Mouse (Mus musculus): Measurements from ENCODE around the gene Atpif1.
A peak's percentile ranks its signal among the peaks of the same experiment; 100 is the strongest.
"Not testable (repeated sequence)": the region's sequence is repeated elsewhere in the genome, so short reads cannot be mapped to it uniquely, and the experiment has no call there.

Gene Atpif1

DNA sequence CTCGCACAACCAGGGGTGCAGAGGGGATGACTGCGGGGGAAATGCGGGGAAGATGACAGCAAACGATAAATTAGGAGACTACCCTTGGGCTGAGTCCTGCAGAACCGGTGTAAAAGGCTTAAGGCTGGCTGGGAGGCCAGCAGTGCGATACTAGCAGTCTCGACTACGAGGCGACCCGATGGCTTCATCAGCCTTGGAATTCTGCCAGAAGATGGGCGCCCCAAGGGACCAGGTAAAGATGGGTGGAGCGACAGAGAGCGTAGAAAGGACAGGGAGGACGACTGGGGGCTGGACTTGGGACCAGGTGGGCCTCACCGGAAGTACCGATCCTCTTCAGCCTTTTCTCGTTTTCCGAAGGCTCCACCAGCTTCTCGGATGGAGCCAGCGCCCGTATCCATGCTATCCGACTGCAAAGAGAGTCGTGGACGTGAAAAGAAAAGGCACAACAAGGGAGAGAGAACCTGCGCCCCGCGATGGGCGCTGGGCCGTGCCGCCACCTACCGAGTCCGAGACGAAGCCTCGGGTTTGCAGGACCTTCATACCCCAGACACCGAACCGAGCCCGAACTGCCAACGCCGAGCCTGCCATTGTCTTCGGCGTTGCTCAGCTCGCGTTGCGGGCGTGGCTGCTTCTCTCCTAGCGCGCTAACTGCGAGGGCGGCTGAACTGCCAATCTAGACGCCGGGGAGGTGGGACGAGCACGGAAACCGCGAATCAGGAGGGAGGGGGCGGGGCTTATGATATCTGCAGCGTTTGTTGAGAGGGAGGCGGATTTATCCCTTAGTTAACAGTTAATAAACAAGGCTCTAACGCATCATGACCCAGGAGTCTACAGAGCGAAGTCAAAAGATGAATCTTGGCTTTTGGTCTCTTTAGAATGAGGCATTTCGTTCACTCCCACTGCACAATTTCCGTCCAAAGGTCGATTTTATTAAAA is at the start of gene Atpif1:
Gene Atpif1 (minus strand): TSS at position 679 of the 936 bp plus-strand sequence.
- DNase-seq (ENCODE audit: low spot score in 2 of 2) = peak; percentile 91 to 95

DNA sequence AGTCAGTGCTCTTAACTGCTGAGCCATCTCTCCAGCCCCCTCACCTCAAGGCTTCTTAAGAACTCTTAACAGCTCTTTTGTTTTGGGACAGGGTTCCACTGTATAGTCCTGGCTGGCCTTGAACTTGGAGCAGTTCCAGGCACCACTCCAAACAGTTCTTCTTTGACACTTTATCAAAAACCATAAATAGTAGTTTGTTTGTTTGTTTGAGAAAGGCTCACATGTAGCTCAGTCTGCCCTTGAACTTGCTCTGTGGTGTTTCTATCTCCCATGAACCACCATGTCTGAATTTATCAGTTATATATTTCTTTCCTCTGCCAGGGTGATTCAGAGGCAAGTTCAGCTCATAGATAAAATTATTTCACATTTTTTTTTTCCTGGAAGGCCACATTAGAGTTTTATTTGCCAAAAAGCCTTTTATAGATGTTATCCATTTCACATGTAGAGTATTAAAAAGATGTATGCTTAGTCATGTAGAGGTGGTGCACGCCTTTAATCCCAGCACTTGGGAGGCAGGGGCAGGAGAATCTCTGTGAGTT is 41.4 kb upstream of the Atpif1 start:
- no peak for DNase-seq (ENCODE audit: low spot score in 2 of 2)

DNA sequence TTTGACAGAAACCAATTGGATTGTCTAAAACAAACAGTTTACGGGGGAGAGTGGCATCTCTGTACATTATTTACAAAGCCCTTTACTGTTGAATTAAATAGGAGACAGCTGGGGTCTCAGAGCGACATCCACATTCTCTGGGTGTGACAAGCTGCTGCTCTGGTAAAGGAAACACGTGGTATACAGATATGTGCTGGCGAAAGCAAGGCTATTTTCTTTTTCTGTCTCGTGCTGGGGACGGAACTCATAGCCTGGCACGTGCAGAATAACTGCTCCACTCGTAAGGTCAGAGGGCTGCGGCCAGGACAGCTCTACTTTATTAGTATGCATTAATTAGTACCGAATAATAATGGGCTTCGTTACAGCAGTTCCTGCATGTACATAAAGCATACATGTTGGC is 39.9 kb upstream of the Atpif1 start:
- no peak for DNase-seq (ENCODE audit: low spot score in 2 of 2)

- DNase-seq (ENCODE audit: low spot score in 2 of 2) = no peak
These were observed 37.7 kb upstream of the Atpif1 start for GRCm38 (mm10) chr4:132571190-132571589.

GRCm38 (mm10) chr4:132569115-132569514 is 35.7 kb upstream of the Atpif1 start:
- DNase-seq (ENCODE audit: low spot score in 2 of 2) = no peak

GRCm38 (mm10) chr4:132567361-132567779 is 33.9 kb upstream of the Atpif1 start:
- DNase-seq (ENCODE audit: low spot score in 2 of 2) = no peak

DNA sequence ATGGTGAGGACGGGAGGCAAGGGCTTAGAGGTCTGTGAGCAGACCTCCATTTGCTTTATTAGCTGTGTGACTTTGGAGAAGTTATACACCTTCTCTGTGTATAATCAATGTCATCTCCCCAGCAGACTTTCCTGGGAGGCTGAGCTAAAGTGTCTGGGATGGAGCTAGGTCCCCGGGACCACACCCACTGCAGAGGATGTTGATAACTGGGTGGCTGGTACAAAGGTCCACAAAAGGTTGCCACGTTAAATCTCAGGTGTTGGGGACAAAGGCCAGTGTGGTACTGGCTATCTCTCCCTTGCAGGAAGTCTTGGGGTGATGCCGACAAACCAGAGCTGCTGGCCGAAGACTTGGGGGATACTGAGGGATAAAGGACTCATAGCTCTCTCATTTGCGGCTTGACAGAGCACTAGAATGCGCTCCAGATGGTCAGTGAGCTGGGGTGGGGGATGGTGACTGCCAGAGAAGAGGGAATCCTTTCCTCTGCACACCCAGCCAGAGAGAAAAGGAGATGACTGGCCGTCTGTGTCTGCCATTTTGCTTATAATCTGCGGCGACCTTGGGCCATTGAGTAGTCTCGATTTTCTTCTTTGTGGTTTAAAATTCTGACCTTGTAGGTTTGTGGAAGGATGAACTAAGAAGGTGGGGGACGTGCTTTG is 31.8 kb upstream of the Atpif1 start:
- no peak for DNase-seq (ENCODE audit: low spot score in 2 of 2)

GRCm38 (mm10) chr4:132563965-132564364 is 30.5 kb upstream of the Atpif1 start, which contains the start of gene Ptafr:
Gene Ptafr (plus strand): TSS chr4:132564067.
- DNase-seq (ENCODE audit: low spot score in 2 of 2) = peak; percentile 64 to 79

GRCm38 (mm10) chr4:132563261-132563660 is 29.8 kb upstream of the Atpif1 start:
- no peak for DNase-seq (ENCODE audit: low spot score in 2 of 2)

DNA sequence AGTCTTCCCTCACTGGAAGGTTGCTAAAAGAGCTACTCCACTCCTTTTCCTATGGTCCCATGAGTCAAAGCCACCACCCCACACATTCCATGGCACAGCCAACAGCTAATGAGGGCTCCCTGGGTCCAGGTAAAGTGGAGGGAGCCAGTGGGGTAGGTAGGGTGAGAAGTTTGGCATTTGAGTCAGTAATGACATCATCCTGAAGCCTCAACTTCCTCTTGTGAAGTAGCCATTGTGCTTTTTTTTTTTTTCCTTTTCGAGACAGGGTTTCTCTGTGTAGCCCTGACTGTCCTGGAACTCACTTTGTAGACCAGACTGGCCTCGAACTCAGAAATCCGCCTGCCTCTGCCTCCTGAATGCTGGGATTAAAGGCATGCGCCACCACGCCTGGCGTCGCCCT is 22.1 kb upstream of the Atpif1 start:
- not testable (repeated sequence) for DNase-seq (ENCODE audit: low spot score in 2 of 2)

DNA sequence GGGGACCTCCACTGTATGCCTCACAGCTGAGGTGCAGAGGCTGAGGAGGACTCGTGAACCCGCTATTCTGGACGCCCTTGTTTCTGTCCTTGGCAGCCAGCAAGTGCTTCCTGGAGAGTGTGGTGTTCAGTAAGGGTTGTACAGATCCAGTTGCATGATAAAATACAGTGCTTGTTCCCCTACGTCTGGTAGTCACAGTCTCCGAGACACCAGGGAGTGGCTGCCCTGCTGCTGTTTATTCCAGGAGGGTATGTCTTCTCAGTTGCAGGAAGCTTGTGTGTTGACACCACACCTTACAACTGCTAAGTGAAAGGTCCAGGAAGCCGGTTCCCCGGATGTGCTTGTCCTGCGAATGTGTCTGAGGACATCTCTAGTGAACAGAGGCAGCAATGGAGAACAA is 21.2 kb upstream of the Atpif1 start:
- no peak for DNase-seq (ENCODE audit: low spot score in 2 of 2)

DNA sequence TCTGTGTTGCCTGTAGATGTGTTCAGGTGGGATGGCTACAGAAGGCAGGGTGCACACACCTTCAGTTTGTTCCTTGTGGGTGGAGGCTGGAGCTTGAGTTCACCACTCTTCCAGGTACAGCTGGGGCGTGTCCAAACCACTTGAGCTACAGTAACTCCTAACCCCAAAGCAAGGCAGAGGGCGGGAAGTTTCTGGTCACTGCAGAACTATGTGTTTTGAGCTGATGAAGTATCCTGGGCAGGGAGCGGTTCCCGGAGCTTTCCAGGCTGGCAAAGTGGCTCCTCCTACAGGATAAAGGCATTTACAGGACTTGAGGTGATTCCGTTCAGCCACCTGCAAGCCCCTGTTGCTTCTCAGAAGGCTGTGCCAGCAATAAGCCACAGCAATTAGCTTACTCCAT is 20.8 kb upstream of the Atpif1 start:
- no peak for DNase-seq (ENCODE audit: low spot score in 2 of 2)

GRCm38 (mm10) chr4:132545851-132546250 is 12.4 kb upstream of the Atpif1 start:
- DNase-seq (ENCODE audit: low spot score in 2 of 2) = peak; percentile 71 to 86

GRCm38 (mm10) chr4:132542724-132543123 is 9.3 kb upstream of the Atpif1 start:
- no peak for DNase-seq (ENCODE audit: low spot score in 2 of 2)

DNA sequence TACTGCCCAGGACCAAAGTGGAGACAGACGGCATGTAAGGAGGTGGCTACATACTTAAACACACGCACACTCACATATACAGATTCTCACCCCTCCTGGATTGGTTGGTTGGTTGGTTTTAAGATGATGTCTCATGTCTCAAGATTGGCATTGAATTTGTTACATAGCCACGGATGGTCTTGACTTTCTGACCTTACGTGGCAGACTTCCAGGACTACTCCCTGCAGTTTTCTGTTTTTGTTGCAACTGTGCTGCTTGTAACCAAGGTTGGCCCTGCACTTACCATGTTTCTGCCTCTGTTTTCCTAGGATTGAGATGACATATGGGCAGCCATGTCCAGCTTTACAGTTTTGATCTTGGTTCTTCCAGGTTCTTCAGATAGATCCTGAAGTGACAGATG is 8.0 kb upstream of the Atpif1 start:
- DNase-seq (ENCODE audit: low spot score in 2 of 2) = no peak

DNA sequence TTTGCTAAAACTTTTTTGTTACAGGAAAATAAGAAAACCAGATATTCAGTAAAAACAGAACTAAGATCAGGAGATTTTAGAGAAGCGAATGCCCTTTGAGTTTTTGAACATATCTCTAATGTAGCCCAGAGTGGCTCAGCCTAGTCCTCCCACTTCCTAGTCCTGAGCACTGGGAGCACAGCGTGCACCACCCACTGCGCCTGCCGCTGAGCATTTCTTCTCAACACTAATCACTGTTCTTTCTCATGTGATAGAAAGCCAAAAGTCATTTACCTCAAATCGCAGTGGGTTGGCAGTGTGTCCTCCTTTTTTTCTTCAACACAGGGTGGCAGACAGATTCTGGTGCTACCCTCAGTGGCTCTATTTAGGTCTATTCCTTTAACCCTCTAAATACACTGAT is 6.0 kb upstream of the Atpif1 start:
- DNase-seq (ENCODE audit: low spot score in 2 of 2) = no peak

GRCm38 (mm10) chr4:132535406-132536121 is 2.1 kb upstream of the Atpif1 start, which contains the start of gene Dnajc8:
Gene Dnajc8 (plus strand): TSS chr4:132535550.
- DNase-seq (ENCODE audit: low spot score in 2 of 2) = peak; percentile 97 to 98

GRCm38 (mm10) chr4:132532496-132532895 is 963 bp downstream of the Atpif1 start:
- DNase-seq (ENCODE audit: low spot score in 2 of 2) = peak in 1 of 2 experiments; percentile 51

GRCm38 (mm10) chr4:132530033-132530804 is 3.2 kb downstream of the Atpif1 start:
- DNase-seq (ENCODE audit: low spot score in 2 of 2) = peak in 1 of 2 experiments; percentile 53

DNA sequence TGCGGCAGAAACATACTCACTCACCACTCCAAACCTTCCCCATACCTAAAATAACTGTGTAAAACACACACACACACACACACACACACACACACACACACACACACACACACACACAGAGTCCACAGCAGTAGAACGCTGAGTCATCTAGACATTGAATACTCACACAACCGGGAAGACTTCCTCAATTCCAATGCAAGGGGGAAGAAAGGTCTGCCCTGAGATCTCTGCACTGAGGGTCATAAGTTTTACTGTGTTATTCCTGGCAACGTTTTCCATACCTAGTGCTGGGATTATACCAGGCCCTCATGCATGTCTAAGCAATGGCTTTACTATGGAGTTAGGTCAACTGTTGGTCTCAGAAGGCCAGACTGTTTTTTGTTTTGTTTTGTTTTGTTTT is 4.1 kb downstream of the Atpif1 start:
- no peak for DNase-seq (ENCODE audit: low spot score in 2 of 2)

DNA sequence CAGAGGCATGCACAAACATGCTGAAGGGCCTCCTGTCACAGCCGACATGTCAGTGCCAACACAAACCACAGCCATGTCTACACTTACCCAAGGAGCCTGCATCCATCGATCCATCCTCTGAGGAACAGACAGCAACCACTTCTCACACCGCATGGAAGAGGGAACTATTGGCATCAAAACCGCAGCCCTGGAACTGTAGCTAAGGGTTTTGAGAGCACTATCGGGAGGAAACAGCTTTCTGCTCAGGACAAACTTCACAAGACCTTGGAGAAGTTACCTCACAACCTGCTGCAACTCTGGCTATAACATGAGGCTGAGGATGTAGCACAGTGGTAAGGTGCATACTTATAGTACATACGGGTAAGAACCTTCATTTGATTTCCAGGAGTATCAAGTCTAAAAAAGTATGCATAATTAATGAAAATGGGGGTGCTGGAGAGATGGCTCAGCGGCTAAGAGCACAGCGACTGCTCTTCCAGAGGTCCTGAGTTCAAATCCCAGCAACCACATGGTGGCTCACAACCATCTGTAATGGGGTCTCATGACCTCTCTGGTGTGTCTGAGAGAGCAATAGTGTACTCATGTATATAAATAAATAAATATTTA is 5.4 kb downstream of the Atpif1 start:
- DNase-seq (ENCODE audit: low spot score in 2 of 2) = no peak
